Mouse (Mus musculus) kidney, postnatal 0 days (tissue): ENCODE measurements at regions not wholly inside any gene's neighbourhood (a gene's known extent, or its start where the extent isn't known, plus 50 kb on each side); places are given as distances from the start of the nearest gene placed in this dataset.

Experiments
- ATAC-seq: fragments of 200-750 bp; cut with Nextera tagmentation; replicated peaks from 2 replicates; pipeline ENCODE4 v1.8.0; 2017; ENCODE audit warnings: low read depth, moderate number of reproducible peaks, moderate TSS enrichment, moderate library complexity; ENCODE audit not compliant: low FRiP score
- DNase-seq: peaks from one replicate; pipeline ENCODE4 v3.0.0-alpha.2; 2016; ENCODE audit warnings: low spot score
- H3K27ac ChIP-seq: fragments of 300-500 bp; sonication (generic); 2 replicates; pipeline ENCODE4 v1.5.1; 2014; ENCODE audit warnings: mild to moderate bottlenecking
- H3K27me3 ChIP-seq: fragments of 300-500 bp; sonication (generic); 2 replicates; pipeline ENCODE4 v1.6.1; 2014; ENCODE audit warnings: low read length, mixed read lengths; ENCODE audit not compliant: insufficient read depth
- H3K36me3 ChIP-seq: fragments of 300-500 bp; sonication (generic); 2 replicates; pipeline ENCODE4 v1.6.1; 2014; ENCODE audit warnings: low read length, mixed read lengths; ENCODE audit not compliant: insufficient read depth
- H3K4me1 ChIP-seq: fragments of 300-500 bp; sonication (generic); replicated peaks from 2 replicates; pipeline ENCODE4 v1.6.1; 2014; ENCODE audit warnings: antibody characterized with exemption, low read length, mixed read lengths; ENCODE audit not compliant: insufficient read depth
- H3K4me2 ChIP-seq: fragments of 300-500 bp; sonication (generic); 2 replicates; pipeline ENCODE4 v1.6.1; 2014; ENCODE audit warnings: mild to moderate bottlenecking, low read length, moderate library complexity, mixed read lengths
- H3K4me3 ChIP-seq: fragments of 300-500 bp; sonication (generic); replicated peaks from 2 replicates; pipeline ENCODE4 v1.5.1; 2014; ENCODE audit warnings: low read depth, low read length
- H3K9ac ChIP-seq: fragments of 300-500 bp; sonication (generic); 2 replicates; pipeline ENCODE4 v1.6.1; 2014; ENCODE audit warnings: low read depth, low read length
- H3K9me3 ChIP-seq: fragments of 300-500 bp; sonication (generic); replicated peaks from 2 replicates; pipeline ENCODE4 v1.6.1; 2016; ENCODE audit warnings: low read length, inconsistent platforms, mixed read lengths
- CTCF ChIP-seq: IDR thresholded peaks from 2 replicates; pipeline ENCODE4 v1.5.1; 2016; ENCODE audit warnings: antibody characterized with exemption, low read depth, mild to moderate bottlenecking, moderate library complexity
- WGBS: fragments of 180-500 bp; shearing (Covaris S2); extraction: QIAGEN DNeasy Blood & Tissue Kit; methylation state at CpG from one replicate; pipeline ENCODE4 v1.1.7; 2014; 5-methylcytosine and 5-hydroxymethylcytosine counted together

DNA sequence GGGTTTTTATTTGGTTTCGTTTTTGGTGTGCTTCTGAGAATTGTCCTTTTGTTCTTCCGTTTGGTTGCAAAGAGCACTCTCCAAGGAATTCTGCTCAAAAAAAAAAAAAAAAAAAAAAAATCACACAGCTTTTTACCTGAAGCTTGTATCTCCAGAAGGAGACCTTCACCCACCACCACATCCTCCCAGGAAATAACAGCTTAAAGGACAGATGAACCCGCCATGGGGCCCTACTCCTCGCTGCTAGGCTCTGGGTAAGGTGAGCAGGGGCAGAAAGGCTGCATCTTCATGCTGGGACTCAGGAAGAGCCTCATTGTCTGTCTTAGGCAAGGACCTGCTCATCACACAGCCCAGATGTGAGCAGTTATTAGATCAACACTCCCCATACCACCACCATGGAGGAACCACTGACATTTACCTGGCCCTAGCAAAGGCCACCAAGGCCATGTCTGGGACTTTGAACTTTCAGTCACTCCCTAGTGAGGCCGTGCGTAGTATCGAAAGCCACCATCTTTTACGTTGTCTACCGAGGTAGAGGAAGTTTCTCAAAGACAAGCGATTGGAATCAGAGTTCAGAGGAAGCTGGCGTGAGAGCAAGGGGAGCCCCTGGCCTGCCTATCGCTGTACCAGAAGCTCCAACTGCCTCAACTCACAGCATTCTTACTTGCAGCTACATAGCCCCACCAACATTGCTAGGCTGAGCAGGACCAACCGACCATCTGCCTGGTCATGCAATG lies 97.1 kb downstream of the Tomm20 start:
- H3K4me3 ChIP-seq, result no peak overlapping the region
- H3K9me3 ChIP-seq, result no peaks in the 10 kb centered on the region
- no peak overlapping the region for H3K4me2 ChIP-seq
- no peak for TF ChIP-seq CTCF
- H3K4me1 ChIP-seq, result peaks cover 32% of the 10 kb centered on the region
- H3K9ac ChIP-seq, result no peak overlapping the region
- H3K36me3 ChIP-seq, result no peaks in the 10 kb centered on the region
- H3K27me3 ChIP-seq, result no peaks in the 10 kb centered on the region
- DNase-seq (no peak), ATAC-seq (no peak)
- H3K27ac ChIP-seq, result 0 out of 2 replicates have a peak overlapping the region, but pooled peaks have one; percentile 80
- 88% methylated on average over 13 of the region's 13 CpGs for WGBS

DNA sequence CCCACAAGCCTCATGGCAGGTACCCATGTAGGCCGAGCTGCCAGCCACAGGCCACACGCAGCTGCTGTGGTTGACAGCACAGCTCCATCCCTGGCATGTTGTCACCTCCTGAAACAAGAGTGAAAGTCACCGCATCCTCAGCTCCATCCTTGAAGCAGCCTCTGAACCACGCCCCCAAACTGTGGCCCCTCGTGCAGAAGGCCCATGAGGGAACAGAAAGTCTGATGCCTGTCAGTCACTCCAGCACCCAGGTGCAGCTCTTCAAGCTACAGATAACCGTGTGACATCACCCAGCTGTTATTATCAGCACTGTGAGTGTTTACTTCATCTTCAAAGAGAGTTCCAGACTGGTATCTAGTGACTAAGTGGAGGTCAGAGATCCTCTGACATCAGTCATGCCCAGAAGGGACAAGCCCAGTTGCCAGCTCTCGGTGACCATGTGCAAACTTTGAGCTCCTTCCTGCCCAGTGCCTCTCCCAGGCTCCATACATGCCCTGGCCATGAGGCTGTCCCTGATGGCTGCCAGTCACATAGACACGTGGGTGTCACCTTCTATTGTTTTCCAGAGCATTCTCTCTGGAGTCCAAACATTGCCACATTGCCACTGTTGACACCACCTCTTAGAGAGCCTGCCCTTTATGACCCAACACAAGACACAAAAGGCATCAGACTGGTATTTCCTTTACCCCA lies 97.8 kb downstream of the Tomm20 start:
- TF ChIP-seq CTCF, result no peak
- no peak overlapping the region for H3K27ac ChIP-seq
- H3K4me3 ChIP-seq, result no peak overlapping the region
- H3K27me3 ChIP-seq, result no peaks in the 10 kb centered on the region
- H3K9me3 ChIP-seq, result no peaks in the 10 kb centered on the region
- H3K9ac ChIP-seq, result no peak overlapping the region
- no peak overlapping the region for H3K4me2 ChIP-seq
- WGBS, result 58% methylated on average over 8 of the region's 8 CpGs
- ATAC-seq, result no peak
- DNase-seq, result no peak
- H3K36me3 ChIP-seq, result no peaks in the 10 kb centered on the region
- H3K4me1 ChIP-seq, result peaks cover 32% of the 10 kb centered on the region

DNA sequence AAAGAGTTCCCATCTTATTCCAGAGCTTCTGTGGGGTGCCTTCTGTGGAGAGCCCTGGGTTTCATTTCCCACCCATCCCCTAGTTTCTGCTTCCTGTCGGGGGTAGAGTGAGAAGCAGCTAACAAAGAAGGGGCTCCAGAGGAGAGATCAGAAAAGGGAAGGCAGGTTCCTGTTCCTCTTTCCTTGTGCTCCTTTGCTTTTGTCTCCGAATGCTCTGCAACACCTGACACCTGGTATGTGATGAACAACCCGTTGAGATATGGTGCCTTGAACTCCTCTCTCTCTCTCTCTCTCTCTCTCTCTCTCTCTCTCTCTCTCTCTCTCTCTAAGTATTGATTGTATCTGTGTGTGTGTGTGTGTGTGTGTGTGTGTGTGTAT lies 99.5 kb downstream of the Tomm20 start:
- ATAC-seq (no peak), DNase-seq (no peak)
- WGBS, result 39% methylated on average over 3 of the region's 3 CpGs
- Histone ChIP-seq H3K4me1 (peaks cover 25% of the 10 kb centered on the region), H3K9me3 (no peaks in the 10 kb centered on the region), H3K27ac (no peak overlapping the region), H3K36me3 (no peaks in the 10 kb centered on the region), H3K27me3 (no peaks in the 10 kb centered on the region), H3K4me2 (no peak overlapping the region), H3K4me3 (no peak overlapping the region), H3K9ac (no peak overlapping the region)
- no peak for TF ChIP-seq CTCF

DNA sequence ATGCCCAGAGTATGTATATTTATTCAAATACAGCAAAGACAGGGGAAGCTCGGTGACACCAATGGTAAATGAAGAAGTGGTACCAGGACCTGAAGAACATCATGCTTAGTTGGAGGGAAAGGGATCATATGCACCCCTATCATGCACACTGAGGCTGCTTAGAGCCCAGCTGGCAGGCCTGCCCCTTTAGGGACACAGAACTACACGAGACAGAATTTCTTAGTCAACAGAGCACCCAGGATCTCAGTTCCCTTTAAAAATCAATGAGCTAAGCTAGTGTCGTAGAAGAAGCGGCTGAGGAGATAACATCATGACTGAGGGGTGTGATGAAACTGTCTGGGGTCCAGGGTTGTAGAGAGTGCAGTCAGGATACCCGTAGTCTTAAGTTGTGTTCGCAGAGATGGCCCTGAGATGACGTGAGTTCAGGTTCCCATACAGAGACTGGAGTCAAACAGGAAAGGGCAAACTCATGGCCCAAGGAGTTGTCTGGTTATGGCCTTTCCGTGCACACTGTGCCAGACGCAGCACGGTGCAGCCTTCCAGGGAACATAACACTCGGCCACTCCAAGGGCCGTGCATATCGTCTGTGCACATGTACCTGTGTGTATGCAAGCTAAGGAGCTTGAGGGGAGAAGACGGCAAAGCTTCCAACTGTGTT lies 100.0 kb downstream of the Tomm20 start:
- TF ChIP-seq CTCF, result no peak
- no peak overlapping the region for H3K9ac ChIP-seq
- WGBS, result 83% methylated on average over 14 of the region's 14 CpGs
- H3K4me1 ChIP-seq, result peaks cover 25% of the 10 kb centered on the region
- H3K27ac ChIP-seq, result no peak overlapping the region
- ATAC-seq, result no peak
- no peaks in the 10 kb centered on the region for H3K27me3 ChIP-seq
- H3K9me3 ChIP-seq, result no peaks in the 10 kb centered on the region
- H3K36me3 ChIP-seq, result no peaks in the 10 kb centered on the region
- DNase-seq, result no peak
- H3K4me2 ChIP-seq, result no peak overlapping the region
- H3K4me3 ChIP-seq, result no peak overlapping the region

DNA sequence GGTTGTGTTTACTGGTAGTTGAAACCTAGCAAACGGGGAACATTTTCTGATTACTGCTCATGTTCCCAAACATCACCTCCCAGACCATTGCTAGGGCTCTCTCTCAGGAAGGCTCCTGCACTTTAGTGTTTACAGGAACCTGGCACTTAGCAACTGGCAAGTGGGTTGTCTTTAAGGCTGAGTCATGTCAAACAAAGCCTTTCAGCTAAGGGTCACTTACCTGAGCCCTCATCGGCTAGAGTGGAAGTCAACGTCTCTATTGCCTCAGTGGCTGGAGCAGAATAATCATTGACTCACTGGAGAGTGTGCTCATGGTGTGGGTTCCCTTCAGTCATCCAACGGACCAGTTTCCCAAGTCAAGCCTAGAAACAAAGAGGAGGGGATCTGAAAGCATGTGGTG lies 101.0 kb downstream of the Tomm20 start:
- DNase-seq (no peak), ATAC-seq (no peak)
- Histone ChIP-seq H3K27ac (no peak overlapping the region), H3K9me3 (no peaks in the 10 kb centered on the region), H3K27me3 (no peaks in the 10 kb centered on the region), H3K4me3 (no peak overlapping the region), H3K4me2 (no peak overlapping the region), H3K9ac (no peak overlapping the region), H3K36me3 (no peaks in the 10 kb centered on the region), H3K4me1 (peaks cover 21% of the 10 kb centered on the region)
- no peak for TF ChIP-seq CTCF
- WGBS, result 68% methylated on average over 4 of the region's 4 CpGs

DNA sequence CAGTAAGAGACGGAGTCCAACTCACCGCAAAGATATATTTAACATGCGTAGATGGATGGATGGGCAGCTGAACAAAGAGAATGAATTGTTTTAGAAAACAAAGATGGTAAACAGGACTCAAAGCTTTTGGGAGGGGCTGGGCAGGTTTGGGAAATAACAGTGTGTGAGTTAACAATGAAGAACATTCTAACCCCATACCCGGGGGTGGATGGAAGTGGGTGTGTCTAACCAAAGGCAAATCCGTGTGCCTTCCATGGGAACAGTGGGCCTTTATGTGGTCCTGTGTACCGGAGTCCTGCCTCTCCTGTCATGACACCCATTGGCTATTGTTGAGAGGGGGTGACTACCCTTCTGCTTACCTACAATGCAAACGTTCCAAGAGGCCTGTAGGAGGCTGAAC lies 104.5 kb downstream of the Tomm20 start:
- no peak overlapping the region for H3K4me3 ChIP-seq
- H3K4me1 ChIP-seq, result peaks cover 30% of the 10 kb centered on the region
- H3K9ac ChIP-seq, result no peak overlapping the region
- no peak overlapping the region for H3K27ac ChIP-seq
- ATAC-seq, result no peak
- 75% methylated on average over 7 of the region's 7 CpGs for WGBS
- H3K27me3 ChIP-seq, result no peaks in the 10 kb centered on the region
- no peak for TF ChIP-seq CTCF
- no peaks in the 10 kb centered on the region for H3K9me3 ChIP-seq
- no peak overlapping the region for H3K4me2 ChIP-seq
- no peaks in the 10 kb centered on the region for H3K36me3 ChIP-seq
- DNase-seq, result no peak
